Mouse (Mus musculus) adrenal gland, adult (tissue): ENCODE data around the gene Herc4.
A peak's percentile ranks its signal among the peaks of the same experiment; 100 is the strongest.

Experiments used
- DNase-seq, 2 experiments: peaks; one replicate each; pipeline ENCODE4 v3.0.0; 2022 to 2023; ENCODE audit warnings: low spot score in 1 of 2; ENCODE audit not compliant: inconsistent age in 2 of 2

Gene Herc4

GRCm38 (mm10) chr10:63247457-63247856 is 3.8 kb downstream of the Herc4 start:
- peak in 1 of 2 experiments; percentile 70 for DNase-seq

DNA sequence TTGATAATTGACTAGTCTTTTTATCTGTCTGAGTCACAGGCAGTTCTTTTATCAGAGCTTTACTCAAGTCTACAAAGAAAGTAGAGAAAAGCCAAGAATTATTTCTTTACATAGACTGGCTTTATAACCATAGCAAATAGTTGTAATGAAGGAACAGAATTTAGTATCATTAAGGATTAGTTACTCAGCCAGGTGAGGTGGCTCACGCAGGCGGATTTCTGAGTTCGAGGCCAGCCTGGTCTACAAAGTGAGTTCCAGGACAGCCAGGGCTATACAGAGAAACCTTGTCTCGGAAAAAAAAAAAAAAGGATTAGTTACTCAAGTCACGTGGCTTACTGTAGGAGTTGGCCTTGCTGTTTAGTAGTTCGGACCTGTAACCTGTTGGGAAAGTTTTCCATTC is 4.8 kb downstream of the Herc4 start:
- DNase-seq, result no peak

GRCm38 (mm10) chr10:63258696-63259095 is 15.1 kb downstream of the Herc4 start:
- peak in 1 of 2 experiments; percentile 61 for DNase-seq

DNA sequence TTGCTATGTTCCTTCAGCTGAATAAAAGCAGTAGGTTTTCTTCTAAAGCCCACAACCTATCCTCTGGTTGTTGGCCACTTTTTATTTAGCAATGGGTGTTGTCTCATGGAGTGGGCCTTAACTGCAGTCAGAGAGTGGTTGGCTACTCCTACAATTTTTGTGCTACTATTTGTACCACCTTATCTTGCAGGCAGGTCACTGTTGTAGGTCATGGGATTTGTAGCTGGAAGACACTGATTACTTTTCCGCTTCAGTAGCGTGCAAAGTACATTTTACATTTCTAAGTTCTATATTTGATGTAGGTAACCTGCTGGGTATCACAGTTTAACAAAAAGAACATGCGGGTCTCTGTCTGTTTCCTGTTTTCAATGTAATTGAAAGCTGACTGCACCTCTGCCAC is 15.7 kb downstream of the Herc4 start:
- DNase-seq, result no peak

DNA sequence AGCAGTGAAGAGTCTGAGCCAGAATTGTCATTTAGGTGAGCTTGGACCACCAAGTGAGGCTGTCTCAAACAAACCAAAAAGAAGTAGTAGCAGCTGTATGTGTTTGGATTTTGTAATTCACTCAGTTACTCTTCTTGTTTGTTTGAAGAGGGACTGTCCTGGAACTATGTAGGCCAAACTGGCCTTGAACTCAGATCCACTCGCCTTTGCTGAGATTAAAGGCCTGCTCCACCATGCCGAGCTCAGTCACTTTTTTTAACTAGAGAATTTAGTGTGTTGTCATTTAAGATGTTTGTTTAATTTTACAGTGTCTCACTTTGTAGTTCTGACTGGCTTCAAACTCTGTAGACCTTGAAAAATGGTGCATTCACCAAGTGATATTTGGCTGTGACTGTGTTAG is 24.3 kb downstream of the Herc4 start:
- peak; percentile 51 to 78 for DNase-seq

DNA sequence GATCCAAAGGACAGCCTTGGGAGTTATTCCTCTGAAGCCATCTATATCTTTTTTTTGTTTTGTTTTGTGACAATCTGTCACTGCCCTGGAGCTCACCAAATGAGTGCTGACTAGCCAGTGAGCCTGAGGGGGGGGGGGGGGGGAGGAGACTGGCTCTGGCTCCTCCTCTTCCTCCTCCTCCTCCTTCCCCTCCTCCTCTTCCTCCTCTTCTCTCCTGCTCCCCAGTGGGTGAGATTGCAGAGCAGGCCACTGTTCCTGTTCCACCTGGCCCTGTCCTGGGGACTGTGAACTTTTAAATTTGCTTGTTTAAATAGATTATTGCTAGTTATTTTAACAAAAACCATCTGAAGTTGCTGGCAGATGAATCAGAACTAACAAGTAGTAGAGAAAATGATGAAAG is 28.8 kb downstream of the Herc4 start:
- no peak for DNase-seq

DNA sequence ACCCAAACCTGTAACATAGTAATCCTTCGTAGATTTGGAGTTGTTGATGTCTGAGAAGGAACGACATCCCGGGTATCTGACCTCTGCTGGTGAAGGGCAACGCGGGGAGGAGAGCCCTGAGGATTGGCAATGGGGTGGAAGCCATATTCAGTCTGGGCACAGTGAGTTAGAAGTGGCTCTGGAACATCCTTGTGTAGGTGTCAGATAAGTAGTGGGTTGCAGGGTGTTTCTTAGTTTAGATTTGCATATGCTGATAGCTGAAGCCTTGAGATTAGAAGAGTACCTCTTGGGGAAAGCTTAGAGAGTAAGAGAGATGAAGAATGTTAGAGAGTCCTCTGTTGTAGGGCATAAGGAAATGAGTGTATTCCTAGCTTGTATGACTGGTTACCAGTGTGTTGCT is 29.3 kb downstream of the Herc4 start:
- no peak for DNase-seq

GRCm38 (mm10) chr10:63277010-63277409 is 33.4 kb downstream of the Herc4 start:
- no peak for DNase-seq

DNA sequence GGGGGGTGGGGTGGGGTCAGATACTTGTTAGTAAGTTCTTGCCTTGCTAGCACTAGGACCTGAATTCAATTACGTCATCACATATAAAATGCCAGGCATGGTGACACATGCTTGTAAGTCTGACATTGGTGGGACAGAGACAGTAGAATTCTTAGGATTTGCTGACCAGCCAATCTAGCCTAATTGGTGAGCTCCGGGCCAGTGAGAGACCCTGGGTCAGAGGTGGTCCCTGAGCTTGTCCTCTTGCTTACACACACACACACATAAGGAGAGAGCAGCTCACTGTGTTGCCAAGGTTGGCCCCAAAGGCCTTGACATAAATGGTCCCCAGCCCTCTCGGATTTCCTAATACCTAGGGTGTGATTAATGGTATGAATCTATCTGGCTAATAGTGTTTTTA is 36.2 kb downstream of the Herc4 start:
- peak in 1 of 2 experiments; percentile 87 for DNase-seq

GRCm38 (mm10) chr10:63282417-63282816 is 38.8 kb downstream of the Herc4 start:
- DNase-seq, result no peak

GRCm38 (mm10) chr10:63282846-63283245 is 39.2 kb downstream of the Herc4 start:
- no peak for DNase-seq

GRCm38 (mm10) chr10:63302356-63302755 is 58.7 kb downstream of the Herc4 start:
- no peak for DNase-seq

GRCm38 (mm10) chr10:63308582-63309366 is 65.2 kb downstream of the Herc4 start:
- peak; percentile 85 to 94 for DNase-seq

- no peak for DNase-seq
Observed at GRCm38 (mm10) chr10:63313726-63314125, 70.1 kb downstream of the Herc4 start.

- DNase-seq, result no peak
Observed at GRCm38 (mm10) chr10:63327091-63327490, 83.5 kb downstream of the Herc4 start.

GRCm38 (mm10) chr10:63336901-63337300 is 93.3 kb downstream of the Herc4 start:
- DNase-seq, result peak; percentile 16 to 47

DNA sequence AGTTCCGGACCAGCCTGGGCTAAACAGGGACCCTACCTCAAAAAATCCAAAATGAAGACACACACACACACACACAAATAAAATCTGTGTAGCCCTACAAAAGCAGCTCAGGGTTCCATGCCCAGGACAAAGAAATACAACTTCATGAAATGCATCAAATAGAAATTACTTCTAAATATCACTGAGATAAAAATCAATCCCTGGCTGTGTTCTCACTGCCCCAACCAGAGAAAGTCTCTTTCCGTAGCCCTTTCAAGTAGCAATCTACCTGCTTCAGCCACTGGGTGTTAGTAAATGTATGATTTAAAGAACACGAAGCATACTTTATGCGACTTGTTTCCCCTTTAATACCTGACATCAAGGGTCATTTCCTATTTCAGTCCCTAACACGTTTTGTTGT is 93.7 kb downstream of the Herc4 start:
- DNase-seq, result peak in 1 of 2 experiments; percentile 56

DNA sequence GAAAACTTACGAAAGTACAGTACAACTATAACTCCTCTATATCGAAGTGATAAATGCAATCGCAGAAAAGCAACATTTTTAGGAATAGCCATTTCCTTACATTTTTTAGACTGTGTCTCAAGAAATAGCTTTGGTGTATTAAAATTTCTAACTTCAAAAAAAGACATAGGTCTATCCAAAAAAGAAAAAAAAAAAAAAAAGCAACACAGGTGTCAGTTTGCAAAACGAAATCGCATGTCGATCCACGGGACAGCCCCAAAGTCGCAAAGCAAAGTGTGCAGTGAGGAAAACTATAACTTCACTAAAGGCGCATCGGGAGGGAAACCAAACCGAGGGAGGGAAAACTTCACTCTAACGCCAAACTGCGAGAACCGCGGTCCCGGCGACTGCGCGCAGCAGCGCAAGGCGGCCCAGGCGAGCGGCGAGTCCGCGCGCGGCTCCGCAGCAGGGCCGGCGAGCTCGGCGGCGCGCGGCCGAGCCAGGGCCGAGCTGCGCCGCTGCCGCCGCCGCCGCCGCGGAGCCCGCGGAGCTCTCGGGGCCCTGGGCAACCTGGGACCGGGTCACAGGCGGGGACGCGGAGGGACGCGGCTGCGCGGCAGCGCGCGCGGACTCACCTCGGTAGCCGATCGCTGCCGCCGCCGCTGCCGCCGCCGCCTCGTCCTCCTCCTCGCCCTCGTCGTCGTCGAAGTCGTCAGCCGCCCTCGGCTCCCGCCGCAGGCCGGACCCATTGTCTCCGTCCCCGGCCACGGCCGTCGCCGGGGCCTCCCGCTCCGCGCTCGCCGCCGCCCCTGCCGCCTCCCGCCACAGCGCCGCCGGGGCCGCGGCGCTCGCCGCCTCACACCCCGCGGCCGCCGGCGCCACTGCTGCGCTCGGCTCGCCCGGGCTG is 94.6 kb downstream of the Herc4 start:
- DNase-seq, result peak; percentile 75 to 85

- peak; percentile 93 to 97 for DNase-seq
Observed at GRCm38 (mm10) chr10:63338914-63339643, 95.5 kb downstream of the Herc4 start.

GRCm38 (mm10) chr10:63341351-63341750 is 97.7 kb downstream of the Herc4 start:
- DNase-seq, result no peak

- DNase-seq, result no peak
Observed at GRCm38 (mm10) chr10:63344751-63345150, 101.1 kb downstream of the Herc4 start.
